Mouse (Mus musculus) regulatory T cell (primary cell): ENCODE results near the gene Ralgapa2.

Source experiments
- in situ Hi-C: fragments of 300-600 bp; cut with MboI, MseI; formaldehyde crosslinking; loops from one replicate; pipeline ENCODE4 v1.15.1; 2025; ENCODE audit warnings: high pct_unique_total_duplicates

Gene Ralgapa2

GRCm38 (mm10) chr2:146511911-146512580, at the start of gene Ralgapa2:
Ralgapa2 (minus strand) TSS chr2:146512344.
- in situ Hi-C loops = no loop called here

- in situ Hi-C loops = no loop called here
Observed at GRCm38 (mm10) chr2:146561505-146561904, 49.4 kb upstream of the Ralgapa2 start.

GRCm38 (mm10) chr2:146560633-146561043, 48.5 kb upstream of the Ralgapa2 start:
- in situ Hi-C loops = no loop called here

- in situ Hi-C loops = no loop called here
Observed at GRCm38 (mm10) chr2:146556148-146556547, 44.0 kb upstream of the Ralgapa2 start.

GRCm38 (mm10) chr2:146555351-146555750, 43.2 kb upstream of the Ralgapa2 start:
- in situ Hi-C loops = no loop called here

- in situ Hi-C loops = no loop called here
Observed at GRCm38 (mm10) chr2:146553701-146554100, 41.6 kb upstream of the Ralgapa2 start.

- in situ Hi-C loops = no loop called here
Observed at GRCm38 (mm10) chr2:146551818-146552217, 39.7 kb upstream of the Ralgapa2 start.

- in situ Hi-C loops = loop anchor here (25.0 kb wide), 1 partner anchor 887 kb away; no protein-coding TSS in a partner anchor
Observed at GRCm38 (mm10) chr2:146549111-146549776, 37.1 kb upstream of the Ralgapa2 start.

- in situ Hi-C loops = loop anchor here (25.0 kb wide), 1 partner anchor 882 kb away; no protein-coding TSS in a partner anchor
Observed at GRCm38 (mm10) chr2:146544155-146544814, 32.1 kb upstream of the Ralgapa2 start.

- in situ Hi-C loops = loop anchor here (25.0 kb wide), 1 partner anchor 871 kb away; no protein-coding TSS in a partner anchor
Observed at GRCm38 (mm10) chr2:146533118-146533949, 21.2 kb upstream of the Ralgapa2 start.

- in situ Hi-C loops = loop anchor here (25.0 kb wide), 1 partner anchor 870 kb away; no protein-coding TSS in a partner anchor
Observed at GRCm38 (mm10) chr2:146532493-146532892, 20.3 kb upstream of the Ralgapa2 start.

GRCm38 (mm10) chr2:146525483-146525882, 13.3 kb upstream of the Ralgapa2 start:
- in situ Hi-C loops = loop anchor here (25.0 kb wide), 1 partner anchor 863 kb away; no protein-coding TSS in a partner anchor

- in situ Hi-C loops = loop anchor here (25.0 kb wide), 1 partner anchor 863 kb away; no protein-coding TSS in a partner anchor
Observed at GRCm38 (mm10) chr2:146524685-146525415, 12.7 kb upstream of the Ralgapa2 start.

GRCm38 (mm10) chr2:146516894-146517293, 4.8 kb upstream of the Ralgapa2 start:
- in situ Hi-C loops = no loop called here

- in situ Hi-C loops = no loop called here
Observed at GRCm38 (mm10) chr2:146515081-146515480, 2.9 kb upstream of the Ralgapa2 start.

GRCm38 (mm10) chr2:146512581-146512920, 407 bp upstream of the Ralgapa2 start:
- in situ Hi-C loops = no loop called here

GRCm38 (mm10) chr2:146511401-146511865, 711 bp downstream of the Ralgapa2 start:
- in situ Hi-C loops = no loop called here

GRCm38 (mm10) chr2:146510780-146511179, 1.4 kb downstream of the Ralgapa2 start:
- in situ Hi-C loops = no loop called here

GRCm38 (mm10) chr2:146502578-146503311, 9.4 kb downstream of the Ralgapa2 start:
- in situ Hi-C loops = no loop called here

GRCm38 (mm10) chr2:146500067-146500466, 12.1 kb downstream of the Ralgapa2 start:
- in situ Hi-C loops = no loop called here
